Mouse (Mus musculus) lung, embryonic 15.5 days (tissue): Measurements from ENCODE around the gene Ndrg4. TPM values are rescaled to one million over a fixed set of nuclear protein-coding genes. Genes with fewer than 3 reads are reported as not detected.
A peak's percentile ranks its signal among the peaks of the same experiment; 100 is the strongest.

ENCODE experiments used
- ATAC-seq: fragments of 200-750 bp; cut with Nextera tagmentation; 2 replicates; pipeline ENCODE4 v1.8.0; 2017; ENCODE audit warnings: moderate number of reproducible peaks, borderline replicate concordance; ENCODE audit not compliant: low FRiP score, low TSS enrichment; ENCODE audit errors: extremely low read depth
- H3K27ac ChIP-seq: fragments of 300-500 bp; sonication (generic); 2 replicates; pipeline ENCODE4 v1.5.1; 2015; ENCODE audit warnings: moderate library complexity, mild to moderate bottlenecking, inconsistent platforms
- H3K27me3 ChIP-seq: fragments of 300-500 bp; sonication (generic); 2 replicates; pipeline ENCODE4 v1.6.1; 2015; ENCODE audit warnings: inconsistent platforms
- H3K36me3 ChIP-seq: fragments of 300-500 bp; sonication (generic); 2 replicates; pipeline ENCODE4 v1.6.1; 2015; ENCODE audit warnings: inconsistent platforms
- H3K4me1 ChIP-seq: fragments of 300-500 bp; sonication (generic); 2 replicates; pipeline ENCODE4 v1.6.1; 2015; ENCODE audit warnings: inconsistent platforms
- H3K4me2 ChIP-seq: fragments of 300-500 bp; sonication (generic); 2 replicates; pipeline ENCODE4 v1.6.1; 2015; ENCODE audit warnings: inconsistent platforms, mild to moderate bottlenecking, moderate library complexity
- H3K4me3 ChIP-seq: fragments of 300-500 bp; sonication (generic); 2 replicates; pipeline ENCODE4 v1.5.1; 2015; ENCODE audit warnings: mild to moderate bottlenecking, inconsistent platforms
- H3K9ac ChIP-seq: fragments of 300-500 bp; sonication (generic); 2 replicates; pipeline ENCODE4 v1.6.1; 2015; ENCODE audit warnings: inconsistent platforms
- H3K9me3 ChIP-seq: fragments of 300-500 bp; sonication (generic); 2 replicates; pipeline ENCODE4 v1.6.1; 2016; ENCODE audit warnings: inconsistent platforms
- WGBS: fragments of 180-500 bp; shearing (Covaris S2); methylation state at CpG from one replicate; pipeline ENCODE4 v1.1.7; 2015; 5-methylcytosine and 5-hydroxymethylcytosine counted together
- polyA plus RNA-seq: library from polyadenylated mRNA; unstranded; fragments of >200 nt; fragmentation: Nextera tagmentation; extraction: Ambion mirVana; gene quantifications from 2 replicates; pipeline ENCODE4 v1.2.1, GENCODE M21; 2015

Gene Ndrg4
- polyA plus RNA-seq, result 18.5 and 20.4 TPM in 2 replicates

DNA sequence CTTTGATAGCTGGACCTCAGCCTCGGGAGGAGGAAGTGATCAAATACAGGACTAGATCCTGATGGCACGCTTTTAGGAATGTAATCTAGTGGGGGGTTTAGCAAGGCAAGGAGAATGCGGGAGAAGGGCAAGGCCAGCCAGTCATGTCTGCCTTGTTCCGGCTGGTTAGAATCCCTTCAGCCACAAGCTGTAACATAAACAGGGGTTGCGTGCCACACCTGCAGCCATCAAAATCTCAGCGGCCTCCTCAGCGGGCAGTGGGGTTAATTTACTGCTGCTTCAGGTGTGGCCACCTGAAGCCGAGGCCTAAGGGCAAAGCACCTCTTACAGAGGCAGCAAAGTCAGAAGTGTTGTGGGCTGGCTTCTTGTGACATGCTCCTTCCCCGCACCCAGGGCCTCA is at the start of gene Ndrg4:
Ndrg4 (plus strand) TSS at position 350 of the 400 bp plus-strand sequence.
- no peaks in the 10 kb centered on the region for H3K36me3 ChIP-seq
- H3K9me3 ChIP-seq, result no peaks in the 10 kb centered on the region
- peak within 1 kb of the TSS; percentile 97 for H3K4me2 ChIP-seq
- peaks cover 12% of the 10 kb centered on the region for H3K4me1 ChIP-seq
- ATAC-seq, result no peak
- 23% methylated on average over 9 of the region's 9 CpGs for WGBS
- no peak within 1 kb of the TSS for H3K27ac ChIP-seq
- peak within 1 kb of the TSS; percentile 29; the same call in 1 of the 2 replicates for H3K9ac ChIP-seq
- peaks cover 82% of the 10 kb centered on the region for H3K27me3 ChIP-seq
- H3K4me3 ChIP-seq, result peak within 1 kb of the TSS; percentile 51

DNA sequence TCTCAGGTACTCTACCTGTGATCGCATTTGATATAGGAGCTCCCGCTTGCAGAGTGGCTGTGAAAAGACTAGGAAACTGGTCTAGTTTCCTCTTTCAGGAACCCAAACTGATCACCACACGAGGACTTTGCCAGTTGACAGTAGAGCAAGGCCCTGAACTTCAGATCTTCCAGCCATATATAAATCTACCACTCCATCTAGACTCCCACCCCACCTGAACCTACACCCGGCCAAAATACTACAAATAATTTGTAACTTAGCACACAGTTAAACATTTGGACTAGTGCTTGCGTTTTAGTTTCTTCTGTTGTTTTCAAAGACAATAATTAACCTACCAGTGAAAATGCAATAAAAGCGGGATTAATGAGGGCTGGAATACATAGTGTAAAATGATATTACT is 43.9 kb upstream of the Ndrg4 start:
- Histone ChIP-seq H3K9ac (no peak overlapping the region), H3K27ac (no peak overlapping the region), H3K36me3 (no peaks in the 10 kb centered on the region), H3K9me3 (no peaks in the 10 kb centered on the region), H3K27me3 (no peaks in the 10 kb centered on the region; the same call in 1 of the 2 replicates), H3K4me1 (peaks cover 9% of the 10 kb centered on the region), H3K4me3 (peak overlapping the region; percentile 85), H3K4me2 (peak overlapping the region; percentile 70)
- 0 out of 2 replicates have a peak, but pooled peaks have one; percentile 47 for ATAC-seq
- WGBS, result 81% methylated on average over 6 of the region's 6 CpGs

DNA sequence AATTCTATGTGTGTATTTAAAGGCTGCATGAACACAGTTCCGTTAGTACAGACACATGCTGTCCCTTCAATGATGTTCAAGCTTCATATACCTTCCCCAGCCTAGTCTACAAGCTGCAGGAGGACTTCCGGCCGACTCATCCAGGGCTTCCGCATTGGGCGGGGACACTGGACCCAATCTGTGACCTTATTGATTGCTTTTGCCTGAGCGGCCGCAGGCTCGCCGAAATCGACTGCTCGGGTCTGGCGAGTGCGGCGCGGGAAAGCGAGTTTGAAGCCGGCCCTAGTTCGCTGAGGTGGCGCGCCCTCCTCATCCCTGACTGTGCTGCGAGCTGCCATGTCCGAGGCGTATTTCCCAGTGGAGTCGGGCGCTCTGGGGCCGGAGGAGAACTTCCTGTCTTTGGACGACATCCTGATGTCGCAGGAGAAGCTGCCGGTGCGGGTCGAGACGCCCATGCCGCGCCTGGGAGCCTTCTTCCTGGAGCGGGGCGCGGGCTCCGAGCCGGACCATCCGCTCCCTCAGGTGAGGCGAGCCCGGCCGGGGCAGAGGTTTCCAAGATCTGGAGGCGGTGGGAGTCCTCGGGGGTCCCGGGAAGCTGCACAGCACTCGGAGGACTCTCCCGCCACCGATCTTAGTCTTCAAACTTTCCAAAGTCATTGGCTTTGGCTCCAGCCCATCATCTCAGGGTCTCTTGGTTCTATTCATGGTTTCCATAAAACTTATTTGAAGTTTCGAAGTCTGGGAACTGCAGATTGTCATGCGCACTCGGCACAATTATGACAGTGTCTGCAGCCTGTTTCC is 43.3 kb upstream of the Ndrg4 start, which contains the start of gene Gins3:
Gins3 (plus strand) TSS at position 192 of the 801 bp plus-strand sequence.
- Histone ChIP-seq H3K9ac (peak within 1 kb of the TSS; percentile 77), H3K4me1 (peaks cover 9% of the 10 kb centered on the region), H3K4me3 (peak within 1 kb of the TSS; percentile 85), H3K36me3 (peaks cover 1% of the 10 kb centered on the region; the same call in 1 of the 2 replicates), H3K27ac (peak within 1 kb of the TSS; percentile 57), H3K4me2 (peak within 1 kb of the TSS; percentile 70), H3K27me3 (no peaks in the 10 kb centered on the region), H3K9me3 (no peaks in the 10 kb centered on the region)
- peak; percentile 90 for ATAC-seq
- WGBS, result 2% methylated on average over 52 of the region's 52 CpGs

DNA sequence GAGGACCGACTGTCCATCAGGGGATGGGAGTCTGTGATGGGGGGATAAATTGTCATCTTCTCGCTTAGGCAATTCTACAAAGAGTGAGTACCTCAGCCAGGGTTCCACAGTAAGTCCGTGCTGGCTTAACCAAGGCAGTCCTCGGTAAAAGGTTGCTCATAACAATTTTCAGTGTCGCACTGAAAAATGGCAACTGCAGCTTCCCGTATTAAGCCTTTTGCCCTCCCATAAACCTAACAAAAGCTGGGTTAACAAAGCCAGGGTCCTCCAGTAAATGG is 42.8 kb upstream of the Ndrg4 start:
- Histone ChIP-seq H3K27ac (no peak overlapping the region), H3K9me3 (no peaks in the 10 kb centered on the region), H3K4me3 (peak overlapping the region; percentile 85), H3K4me1 (peaks cover 9% of the 10 kb centered on the region), H3K9ac (peak overlapping the region; percentile 77), H3K4me2 (peak overlapping the region; percentile 70), H3K36me3 (peaks cover 6% of the 10 kb centered on the region; the same call in 1 of the 2 replicates), H3K27me3 (no peaks in the 10 kb centered on the region)
- WGBS, result under 1% methylated on average over 6 of the region's 6 CpGs
- ATAC-seq, result no peak

DNA sequence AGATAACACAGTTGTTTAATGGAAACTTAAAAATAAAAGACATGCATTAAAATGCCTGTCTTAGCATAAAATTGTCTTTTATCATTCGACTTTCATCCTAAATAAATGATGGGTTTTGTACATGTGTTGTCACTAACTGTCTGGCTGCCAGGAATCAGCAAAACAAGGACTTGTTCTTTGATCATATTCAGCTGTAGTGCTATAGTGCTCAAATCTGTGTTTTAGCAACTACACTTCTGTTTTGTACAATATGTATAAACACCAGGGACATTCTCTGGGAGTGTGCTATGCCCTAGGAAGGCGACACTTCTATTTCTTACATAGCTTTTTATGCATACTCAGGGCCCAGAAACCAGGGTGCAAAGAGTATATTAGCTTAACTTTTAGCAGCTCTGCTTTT is 31.8 kb upstream of the Ndrg4 start:
- WGBS, result 67% methylated on average over 2 of the region's 2 CpGs
- Histone ChIP-seq H3K27me3 (no peaks in the 10 kb centered on the region), H3K27ac (no peak overlapping the region), H3K4me1 (no peaks in the 10 kb centered on the region), H3K9me3 (no peaks in the 10 kb centered on the region), H3K9ac (no peak overlapping the region), H3K4me3 (no peak overlapping the region), H3K36me3 (peaks cover 15% of the 10 kb centered on the region; the same call in 1 of the 2 replicates), H3K4me2 (no peak overlapping the region)
- ATAC-seq, result peak; percentile 42; the same call in 1 of the 2 replicates

DNA sequence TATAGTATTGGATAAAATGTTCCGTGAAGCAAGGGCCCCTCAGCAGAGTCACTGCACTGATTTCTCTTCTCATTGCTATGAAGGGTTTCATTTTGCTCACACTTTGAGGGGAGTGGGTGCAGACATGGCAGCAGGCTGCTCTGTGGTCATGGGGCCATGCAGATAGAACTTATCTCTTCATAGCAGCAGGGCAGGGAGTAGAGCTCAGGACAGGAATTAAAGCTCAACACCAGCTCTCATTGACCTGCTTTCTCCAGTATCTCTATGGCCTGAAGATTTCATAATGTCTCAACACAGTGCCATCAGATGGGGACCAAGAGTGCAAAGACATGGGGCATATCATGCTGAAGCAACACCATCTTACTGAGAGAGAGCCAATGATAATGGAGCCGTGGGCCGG is 28.5 kb upstream of the Ndrg4 start:
- Histone ChIP-seq H3K9me3 (no peaks in the 10 kb centered on the region), H3K27ac (no peak overlapping the region), H3K9ac (no peak overlapping the region), H3K27me3 (no peaks in the 10 kb centered on the region), H3K4me3 (no peak overlapping the region), H3K4me1 (no peaks in the 10 kb centered on the region), H3K36me3 (peaks cover 10% of the 10 kb centered on the region; the same call in 1 of the 2 replicates), H3K4me2 (no peak overlapping the region)
- WGBS, result 89% methylated on average over 3 of the region's 3 CpGs
- ATAC-seq, result no peak

DNA sequence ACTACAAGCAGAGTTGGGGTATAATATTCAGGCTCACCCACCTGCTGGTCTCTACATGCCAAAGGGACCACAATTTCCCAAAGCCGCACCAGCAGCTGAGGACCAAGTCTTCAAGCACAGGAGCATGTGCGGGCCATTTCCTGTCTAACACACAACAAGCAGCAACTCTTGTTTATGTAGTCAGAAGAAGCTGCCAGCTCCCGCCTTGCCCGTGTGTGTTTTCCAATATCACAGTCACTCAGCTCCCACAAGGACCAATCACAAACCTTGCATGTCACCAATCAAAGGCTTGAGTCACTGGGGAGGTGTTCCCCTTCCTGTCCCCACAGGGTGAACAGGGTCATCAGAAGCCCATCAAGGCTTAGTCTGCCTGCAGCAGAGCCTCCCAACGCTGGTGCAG is 23.4 kb upstream of the Ndrg4 start:
- H3K9me3 ChIP-seq, result no peaks in the 10 kb centered on the region
- 45% methylated on average over 5 of the region's 5 CpGs for WGBS
- no peak overlapping the region for H3K9ac ChIP-seq
- no peak overlapping the region for H3K27ac ChIP-seq
- H3K4me2 ChIP-seq, result no peak overlapping the region
- H3K4me1 ChIP-seq, result no peaks in the 10 kb centered on the region
- H3K36me3 ChIP-seq, result no peaks in the 10 kb centered on the region
- no peak for ATAC-seq
- H3K4me3 ChIP-seq, result no peak overlapping the region
- no peaks in the 10 kb centered on the region for H3K27me3 ChIP-seq

DNA sequence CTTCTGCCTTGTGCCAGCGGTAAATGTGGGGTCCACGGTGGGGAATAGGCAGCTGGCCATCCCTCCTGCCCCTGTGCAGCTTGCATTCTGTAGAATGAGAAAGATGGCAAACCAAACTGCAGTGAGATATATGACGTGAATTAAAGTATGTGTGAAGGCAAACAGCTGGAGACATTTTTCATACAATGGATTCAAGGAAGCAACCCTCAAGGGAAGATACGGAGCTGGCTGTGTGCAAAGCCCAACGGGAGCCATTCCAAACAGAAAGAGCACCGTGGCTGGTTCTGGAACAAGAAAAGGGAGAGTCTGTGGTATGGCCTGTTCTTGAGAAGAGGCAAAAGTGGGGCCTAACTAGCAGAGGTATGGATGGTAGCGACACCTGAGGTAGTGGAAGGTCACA is 20.9 kb upstream of the Ndrg4 start:
- no peak for ATAC-seq
- H3K36me3 ChIP-seq, result no peaks in the 10 kb centered on the region
- WGBS, result 50% methylated on average over 7 of the region's 7 CpGs

DNA sequence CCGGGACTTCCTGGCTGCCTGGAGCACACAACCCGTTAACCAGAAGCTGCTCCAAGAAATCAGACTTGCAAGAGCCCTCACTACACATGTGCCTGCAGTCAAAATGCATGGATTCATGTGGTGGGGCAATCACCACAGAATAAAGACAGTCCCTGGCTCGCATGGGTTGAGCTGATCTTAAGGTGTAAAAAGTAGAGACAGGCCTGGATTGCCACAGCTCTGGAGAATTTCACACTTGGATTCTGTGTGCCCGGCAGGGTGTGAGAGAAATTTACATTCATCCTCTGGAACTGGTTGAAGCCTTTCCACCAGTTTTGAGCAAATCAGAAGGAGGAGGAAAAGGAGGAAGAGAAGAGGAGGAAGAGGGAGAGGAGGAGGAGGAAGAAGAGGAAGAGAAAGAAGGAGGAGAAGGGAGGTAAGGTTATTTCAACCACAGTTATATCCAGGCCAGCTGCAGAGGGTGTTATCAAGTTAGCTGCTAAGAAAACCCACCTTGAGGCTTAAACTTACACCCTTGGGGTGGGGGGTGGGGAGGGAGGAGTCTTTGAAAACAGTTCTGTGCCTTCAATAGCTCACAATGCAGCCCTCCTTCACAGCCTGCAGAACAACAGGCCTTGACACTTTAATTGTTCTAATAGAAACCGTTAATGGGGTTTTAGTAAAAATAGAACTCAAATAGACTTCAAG is 20.3 kb upstream of the Ndrg4 start:
- WGBS, result 46% methylated on average over 5 of the region's 5 CpGs
- Histone ChIP-seq H3K9ac (no peak overlapping the region), H3K27me3 (no peaks in the 10 kb centered on the region), H3K36me3 (no peaks in the 10 kb centered on the region), H3K4me1 (no peaks in the 10 kb centered on the region), H3K9me3 (no peaks in the 10 kb centered on the region), H3K27ac (no peak overlapping the region), H3K4me2 (no peak overlapping the region), H3K4me3 (no peak overlapping the region)
- ATAC-seq, result no peak

More for the DNA sequence above, 20.9 kb upstream of the Ndrg4 start:
- Histone ChIP-seq H3K9me3 (no peaks in the 10 kb centered on the region), H3K4me1 (no peaks in the 10 kb centered on the region), H3K9ac (no peak overlapping the region), H3K27me3 (no peaks in the 10 kb centered on the region), H3K4me3 (no peak overlapping the region), H3K27ac (no peak overlapping the region), H3K4me2 (no peak overlapping the region)

DNA sequence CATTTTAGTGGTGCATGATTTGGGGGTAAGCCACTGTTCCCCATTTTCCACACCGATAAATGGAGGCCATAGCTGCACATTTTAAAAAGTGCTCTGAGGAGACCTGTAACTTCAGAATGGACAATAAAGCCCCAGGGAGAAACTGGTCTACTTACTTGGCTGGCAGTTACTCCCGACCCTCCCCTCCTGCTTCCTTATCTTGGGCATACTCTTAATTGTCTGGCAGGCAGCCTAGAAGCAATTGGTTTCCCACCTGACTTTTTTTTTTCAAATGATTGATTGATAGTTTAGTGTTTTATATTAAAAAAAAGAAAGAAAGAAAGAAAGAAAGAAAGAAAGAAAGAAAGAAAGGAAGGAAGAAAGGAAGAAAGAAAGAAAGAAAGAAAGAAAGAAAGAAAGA is 19.3 kb upstream of the Ndrg4 start:
- no peak for ATAC-seq
- H3K9ac ChIP-seq, result no peak overlapping the region
- 44% methylated on average over 2 of the region's 2 CpGs for WGBS
- H3K4me2 ChIP-seq, result no peak overlapping the region
- H3K4me1 ChIP-seq, result no peaks in the 10 kb centered on the region
- no peak overlapping the region for H3K27ac ChIP-seq
- H3K36me3 ChIP-seq, result no peaks in the 10 kb centered on the region
- H3K4me3 ChIP-seq, result no peak overlapping the region
- H3K9me3 ChIP-seq, result no peaks in the 10 kb centered on the region
- no peaks in the 10 kb centered on the region for H3K27me3 ChIP-seq

DNA sequence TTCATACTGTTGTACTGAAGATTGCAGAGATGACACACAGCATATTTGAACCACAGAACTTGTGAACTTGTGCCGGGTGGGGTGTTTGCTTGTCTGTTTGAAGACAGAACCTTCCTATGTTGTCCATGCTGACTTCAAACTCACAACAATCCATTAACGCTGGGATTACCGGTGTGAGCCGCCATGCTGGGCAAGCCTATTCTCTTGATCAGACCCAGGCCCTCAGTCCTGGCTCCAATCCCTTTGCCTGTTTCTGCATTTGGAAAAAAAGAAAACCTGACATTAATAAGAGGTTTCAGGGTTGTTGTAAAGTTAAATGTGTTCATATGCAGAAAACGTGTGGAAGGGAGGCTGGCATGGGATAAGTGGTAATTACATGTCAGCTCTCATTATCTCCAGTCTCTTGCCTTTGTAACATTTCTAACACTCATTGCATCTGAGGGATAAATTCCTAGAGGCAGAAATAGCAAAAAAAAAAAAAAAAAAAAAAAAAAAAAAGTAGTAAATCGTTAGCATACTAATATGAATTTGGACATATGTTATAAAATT is 16.4 kb upstream of the Ndrg4 start:
- no peak overlapping the region for H3K27ac ChIP-seq
- H3K4me2 ChIP-seq, result no peak overlapping the region
- H3K4me3 ChIP-seq, result no peak overlapping the region
- no peak overlapping the region for H3K9ac ChIP-seq
- H3K4me1 ChIP-seq, result no peaks in the 10 kb centered on the region
- H3K36me3 ChIP-seq, result no peaks in the 10 kb centered on the region
- WGBS, result 74% methylated on average over 6 of the region's 6 CpGs
- H3K27me3 ChIP-seq, result no peaks in the 10 kb centered on the region
- no peak for ATAC-seq
- H3K9me3 ChIP-seq, result no peaks in the 10 kb centered on the region

DNA sequence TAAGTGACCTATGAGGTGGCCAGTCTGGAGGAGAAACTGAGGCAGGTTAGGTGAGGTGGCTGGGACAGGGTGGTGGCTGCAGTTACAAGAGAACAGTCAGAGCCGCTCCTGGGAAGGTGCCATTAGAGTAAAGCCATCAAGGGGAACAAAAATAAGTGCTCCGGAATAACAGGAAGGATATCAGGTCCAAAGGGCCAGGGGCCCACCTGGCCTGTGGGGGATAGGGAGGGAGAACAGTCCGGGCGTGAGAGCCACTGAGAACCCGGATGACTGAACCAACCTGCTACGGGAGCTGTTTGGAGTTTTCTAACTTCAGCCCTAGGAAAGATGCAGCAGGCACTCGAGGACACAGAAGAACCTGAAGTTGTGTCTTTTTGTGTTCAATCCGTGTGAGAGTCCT is 15.7 kb upstream of the Ndrg4 start:
- H3K27ac ChIP-seq, result no peak overlapping the region
- H3K27me3 ChIP-seq, result no peaks in the 10 kb centered on the region
- no peak for ATAC-seq
- H3K4me1 ChIP-seq, result no peaks in the 10 kb centered on the region
- 65% methylated on average over 8 of the region's 8 CpGs for WGBS
- no peak overlapping the region for H3K9ac ChIP-seq
- H3K36me3 ChIP-seq, result no peaks in the 10 kb centered on the region
- H3K9me3 ChIP-seq, result no peaks in the 10 kb centered on the region
- no peak overlapping the region for H3K4me3 ChIP-seq
- no peak overlapping the region for H3K4me2 ChIP-seq
